Mouse (Mus musculus) olfactory bulb, adult 2 months (tissue): Measurements from ENCODE around the gene Sntg2. TPM values are rescaled to one million over a fixed set of nuclear protein-coding genes. Genes with fewer than 3 reads are reported as not detected.

Experiments
- H3K27ac ChIP-seq: fragments of 200-500 bp; 2 replicates; pipeline ENCODE4 v1.5.1; 2012; ENCODE audit warnings: low read depth, low read length; ENCODE audit not compliant: insufficient read depth
- H3K4me1 ChIP-seq: fragments of 200-500 bp; 2 replicates; pipeline ENCODE4 v1.6.1; 2012; ENCODE audit warnings: low read length; ENCODE audit not compliant: control insufficient read depth, insufficient read depth
- H3K4me3 ChIP-seq: fragments of 200-500 bp; 2 replicates; pipeline ENCODE4 v1.5.1; 2012; ENCODE audit warnings: mild to moderate bottlenecking, low read depth, low read length, moderate library complexity; ENCODE audit not compliant: insufficient read depth
- CTCF ChIP-seq: fragments of 200-500 bp; IDR thresholded peaks from 2 replicates; pipeline ENCODE4 v1.5.1; 2012; ENCODE audit warnings: low read depth, mild to moderate bottlenecking, low read length, moderate library complexity; ENCODE audit not compliant: insufficient read depth
- POLR2A ChIP-seq: fragments of 200-500 bp; IDR thresholded peaks from 2 replicates; pipeline ENCODE4 v1.6.1; 2012; ENCODE audit warnings: mild to moderate bottlenecking, low read depth, low read length, moderate library complexity; ENCODE audit not compliant: insufficient read depth
- WGBS: fragments of 180-500 bp; shearing (Covaris S2); methylation state at CpG from one replicate; pipeline ENCODE4 v1.1.7; 2018; 5-methylcytosine and 5-hydroxymethylcytosine counted together
- polyA plus RNA-seq: library from polyadenylated mRNA; stranded (reverse); fragments of >200 nt; gene quantifications from 2 replicates; pipeline ENCODE4 v1.2.4, GENCODE M21; 2012; ENCODE audit warnings: low replicate concordance; ENCODE audit not compliant: missing spikeins, insufficient read depth, insufficient read length

Gene Sntg2
- polyA plus RNA-seq, 1 experiment, result not detected

- no peak for TF ChIP-seq POLR2A
- no peak for TF ChIP-seq CTCF
- WGBS, result 73% methylated on average over 4 of the region's 4 CpGs
- no peak overlapping the region for H3K27ac ChIP-seq
Observed at GRCm38 (mm10) chr12:30228004-30228403, 145.2 kb downstream of the Sntg2 start.

GRCm38 (mm10) chr12:30226247-30226646 is 146.9 kb downstream of the Sntg2 start:
- Histone ChIP-seq H3K27ac (no peak overlapping the region), H3K4me1 (no peaks in the 10 kb centered on the region), H3K4me3 (no peak overlapping the region)
- WGBS, result 90% methylated on average over 5 of the region's 5 CpGs
- no peak for TF ChIP-seq POLR2A
- TF ChIP-seq CTCF, result no peak

More at GRCm38 (mm10) chr12:30228004-30228403, 145.2 kb downstream of the Sntg2 start:
- H3K4me1 ChIP-seq, result no peaks in the 10 kb centered on the region
- no peak overlapping the region for H3K4me3 ChIP-seq

DNA sequence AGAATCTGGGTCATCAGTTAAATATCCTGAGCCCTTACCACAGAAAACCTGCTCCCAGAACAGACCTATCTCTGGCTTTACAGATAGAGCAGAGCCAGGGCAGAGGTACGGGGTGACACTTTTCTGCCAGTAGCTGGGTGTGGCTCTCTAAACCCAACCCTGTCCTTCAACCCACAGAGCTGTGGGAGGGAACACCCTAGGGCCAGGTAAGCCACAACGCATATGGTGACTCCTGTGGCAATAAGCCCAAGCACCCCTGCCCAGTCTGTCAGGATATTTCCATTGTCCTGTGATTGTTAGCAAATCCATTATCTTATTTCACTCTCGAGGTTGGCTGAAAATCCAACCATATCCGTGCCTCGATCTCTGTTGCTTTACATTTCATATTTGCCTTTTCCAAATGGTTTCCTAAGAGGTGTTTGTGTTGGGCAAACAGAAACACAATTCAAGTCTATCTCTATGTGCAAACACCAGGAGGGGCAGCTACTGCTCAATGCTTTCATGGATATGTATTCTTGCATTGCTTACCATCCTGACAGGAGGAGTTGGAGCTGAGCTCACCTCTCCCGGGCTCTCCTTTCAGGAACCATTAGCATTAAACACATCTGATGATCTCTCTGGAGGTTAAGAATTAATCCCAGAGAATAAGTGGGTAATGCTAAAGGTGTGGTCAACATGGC is 156.3 kb downstream of the Sntg2 start:
- no peak for TF ChIP-seq POLR2A
- TF ChIP-seq CTCF, result no peak
- Histone ChIP-seq H3K4me3 (no peak overlapping the region), H3K27ac (no peak overlapping the region), H3K4me1 (no peaks in the 10 kb centered on the region)
- 90% methylated on average over 6 of the region's 6 CpGs for WGBS

- no peak overlapping the region for H3K4me3 ChIP-seq
- WGBS, result 79% methylated on average over 2 of the region's 2 CpGs
- no peaks in the 10 kb centered on the region for H3K4me1 ChIP-seq
- no peak for TF ChIP-seq POLR2A
- no peak for TF ChIP-seq CTCF
- no peak overlapping the region for H3K27ac ChIP-seq
Observed at GRCm38 (mm10) chr12:30214761-30215160, 158.4 kb downstream of the Sntg2 start.

DNA sequence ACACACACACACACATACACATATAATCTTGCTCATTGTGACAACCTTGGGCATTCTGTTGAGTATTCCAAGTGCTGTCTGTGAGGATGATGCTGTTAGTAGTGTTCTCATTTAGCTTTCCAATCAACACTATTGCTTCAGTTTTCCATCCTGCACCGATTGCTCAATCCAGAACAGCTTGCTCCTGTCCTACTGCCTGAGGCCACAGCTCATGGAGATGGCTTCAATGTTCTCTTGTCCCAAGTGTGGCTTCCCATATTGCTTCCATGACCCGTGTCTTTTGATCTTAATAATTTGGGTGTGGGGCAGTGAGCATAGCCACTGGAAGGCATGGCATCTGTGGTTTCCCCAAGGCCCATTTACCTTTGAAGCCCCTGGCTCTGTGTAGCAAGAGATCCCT is 162.8 kb downstream of the Sntg2 start:
- no peak overlapping the region for H3K4me3 ChIP-seq
- H3K4me1 ChIP-seq, result peaks cover 2% of the 10 kb centered on the region
- WGBS, result 88% methylated on average over 2 of the region's 2 CpGs
- no peak for TF ChIP-seq POLR2A
- no peak for TF ChIP-seq CTCF
- no peak overlapping the region for H3K27ac ChIP-seq

DNA sequence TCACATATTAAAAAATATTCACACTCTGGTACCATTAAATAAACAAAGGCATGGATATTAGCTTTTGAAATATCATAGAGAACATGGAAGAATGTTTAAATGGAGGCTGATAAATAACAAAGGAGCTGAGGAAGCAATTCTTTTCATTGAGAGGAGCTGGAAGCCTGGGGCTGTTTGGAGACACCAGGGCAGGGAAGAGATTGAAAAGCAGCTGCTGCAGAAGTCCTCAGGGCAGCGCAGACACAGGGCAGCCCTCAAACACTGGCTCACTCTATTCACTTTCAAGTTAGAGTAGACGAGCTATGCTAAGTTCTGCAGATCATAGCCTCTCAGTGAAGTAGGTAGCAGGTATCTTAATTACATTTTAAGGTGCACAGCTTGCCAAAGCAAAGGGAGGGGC is 164.6 kb downstream of the Sntg2 start:
- TF ChIP-seq CTCF (no peak), POLR2A (no peak)
- Histone ChIP-seq H3K27ac (no peak overlapping the region; the same call in 1 of the 2 replicates), H3K4me1 (peaks cover 2% of the 10 kb centered on the region), H3K4me3 (no peak overlapping the region)
- 19% methylated on average over 2 of the region's 2 CpGs for WGBS

DNA sequence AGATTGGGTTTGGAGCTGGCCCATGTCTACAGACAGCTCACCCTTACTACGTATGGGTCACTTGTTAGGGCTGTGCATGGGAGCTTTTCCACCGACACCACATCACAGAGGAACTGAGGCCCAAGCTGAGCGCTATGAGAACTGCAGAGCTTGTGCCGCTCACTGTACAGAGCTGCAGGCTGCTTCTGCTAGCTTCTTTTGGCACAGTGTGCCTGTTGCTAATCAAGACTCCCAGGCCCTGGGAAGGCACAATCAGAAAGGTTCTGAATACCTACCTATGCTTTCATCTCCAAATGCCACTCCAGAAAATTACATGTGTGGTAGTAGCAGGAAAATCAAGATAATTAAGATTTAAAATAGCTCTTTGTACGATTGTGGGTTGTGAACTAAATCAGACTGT is 165.1 kb downstream of the Sntg2 start:
- WGBS, result 39% methylated on average over 5 of the region's 5 CpGs
- no peak for TF ChIP-seq CTCF
- no peak for TF ChIP-seq POLR2A
- no peak overlapping the region for H3K4me3 ChIP-seq
- no peak overlapping the region; the same call in 1 of the 2 replicates for H3K27ac ChIP-seq
- H3K4me1 ChIP-seq, result peaks cover 2% of the 10 kb centered on the region

- 81% methylated on average over 4 of the region's 4 CpGs for WGBS
- H3K4me1 ChIP-seq, result peaks cover 2% of the 10 kb centered on the region
- TF ChIP-seq CTCF (no peak), POLR2A (no peak)
- no peak overlapping the region for H3K4me3 ChIP-seq
- H3K27ac ChIP-seq, result no peak overlapping the region
Observed at GRCm38 (mm10) chr12:30204457-30204856, 168.7 kb downstream of the Sntg2 start.

GRCm38 (mm10) chr12:30202763-30203162 is 170.4 kb downstream of the Sntg2 start:
- Histone ChIP-seq H3K4me1 (no peaks in the 10 kb centered on the region; the same call in 1 of the 2 replicates), H3K27ac (no peak overlapping the region), H3K4me3 (no peak overlapping the region)
- TF ChIP-seq POLR2A (no peak), CTCF (no peak)
- 89% methylated on average over 1 of the region's 1 CpGs for WGBS
